Mouse (Mus musculus): ENCODE measurements around the gene 1110008L16Rik. TPM values are rescaled to one million over a fixed set of nuclear protein-coding genes. Genes with fewer than 3 reads are reported as not detected.
A peak's percentile ranks its signal among the peaks of the same experiment; 100 is the strongest.

The 1110008L16Rik gene
- polyA plus RNA-seq, 1 experiment from 2014 or later: 13.3 TPM

DNA sequence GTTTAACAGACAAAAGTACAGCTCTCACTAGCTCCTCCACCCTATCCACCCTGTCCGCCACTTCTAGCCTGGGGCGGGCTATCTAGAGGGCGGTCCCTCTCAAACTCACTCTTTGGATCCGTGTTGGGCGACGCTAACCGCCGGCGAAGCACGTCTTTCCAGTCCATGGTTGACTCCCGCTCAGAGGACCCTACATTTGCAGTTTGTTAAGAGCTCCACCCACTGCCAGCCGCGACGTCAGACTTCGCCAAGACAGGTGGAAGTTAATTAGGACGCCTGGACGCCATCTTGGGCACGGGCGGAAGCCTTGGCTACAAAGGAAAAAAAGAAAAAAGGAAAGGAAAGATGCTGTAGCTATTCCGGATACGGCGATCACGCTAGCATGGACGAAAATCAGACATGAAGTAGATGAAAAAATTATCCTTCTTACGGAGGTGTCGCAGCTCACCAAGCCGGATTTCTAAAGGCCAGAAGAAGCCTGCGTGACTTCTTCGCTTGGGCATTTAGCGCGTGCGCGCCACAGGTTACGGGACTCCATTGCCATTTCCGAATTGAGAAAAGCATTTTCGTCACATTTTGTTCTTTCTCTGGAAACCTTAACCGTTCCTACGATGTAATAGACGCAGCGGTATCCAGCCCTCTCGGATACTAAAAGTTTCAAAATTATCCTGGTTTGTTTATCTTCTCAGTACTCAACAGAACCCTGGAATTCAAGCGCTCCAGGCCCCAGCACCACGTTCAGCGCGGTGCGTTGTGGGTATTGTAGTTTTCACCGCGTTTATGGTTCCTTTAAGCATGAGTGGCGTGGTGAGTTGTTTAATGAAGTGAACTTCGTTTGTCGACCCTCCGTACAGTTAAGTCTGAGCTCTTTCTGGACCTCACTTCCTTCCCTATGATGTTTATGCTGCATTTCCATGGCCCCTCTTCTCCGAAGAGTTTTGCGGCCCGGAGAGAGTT, 3.4 kb downstream of the 1110008L16Rik start, which contains the start of gene Ppp2r3c:
Ppp2r3c (minus strand) TSS at position 514 of the 957 bp plus-strand sequence.
- WGBS: under 1% methylated on average over 55 of the region's 55 CpGs
- peaks cover 5% of the 10 kb centered on the region; the same call in 1 of the 2 replicates for H3K36me3 ChIP-seq (ENCODE audit: control insufficient read depth, insufficient read depth)
- peak within 1 kb of the TSS; percentile 65 for H3K4me3 ChIP-seq (replicated peaks; ENCODE audit: low read length)
- H3K27ac ChIP-seq (ENCODE audit: low read length): peak within 1 kb of the TSS; percentile 91
- peaks cover 39% of the 10 kb centered on the region for H3K4me1 ChIP-seq (replicated peaks; ENCODE audit: control insufficient read depth, insufficient read depth, low read length)
- H3K9me3 ChIP-seq (ENCODE audit: control insufficient read depth, low read length): peaks cover 2% of the 10 kb centered on the region; the same call in 1 of the 2 replicates
- peak; percentile 95 for ATAC-seq
- H3K9ac ChIP-seq (replicated peaks; ENCODE audit: low read depth, low read length): peak within 1 kb of the TSS; percentile 71
- H3K4me2 ChIP-seq (ENCODE audit: low read length): peak within 1 kb of the TSS; percentile 79
- no peaks in the 10 kb centered on the region for H3K27me3 ChIP-seq (replicated peaks; ENCODE audit: control insufficient read depth, insufficient read depth, low read length)

DNA sequence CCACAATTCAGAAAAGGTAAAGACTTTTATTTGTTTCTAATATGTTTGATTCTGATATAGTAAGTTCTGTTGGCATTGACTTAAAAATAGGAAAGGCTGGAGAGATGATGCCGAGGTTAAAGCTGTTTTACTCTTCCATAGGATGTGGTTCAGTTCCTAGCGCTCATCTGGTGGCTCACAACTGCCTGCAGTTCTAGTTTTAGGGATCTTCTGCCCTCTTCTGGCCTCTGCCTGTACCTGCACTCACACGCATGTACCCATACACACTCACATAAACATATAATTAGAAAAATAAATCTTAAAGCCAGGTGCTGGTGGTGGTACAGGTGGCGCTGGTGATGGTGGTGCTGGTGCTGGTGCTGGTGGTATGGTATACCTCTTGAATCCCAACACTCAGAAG, 7.0 kb downstream of the 1110008L16Rik start:
- no peaks in the 10 kb centered on the region for H3K36me3 ChIP-seq (ENCODE audit: control insufficient read depth, insufficient read depth)
- no peak overlapping the region for H3K4me3 ChIP-seq (replicated peaks; ENCODE audit: low read length)
- ATAC-seq: no peak
- H3K9me3 ChIP-seq (ENCODE audit: control insufficient read depth, low read length): peaks cover 2% of the 10 kb centered on the region; the same call in 1 of the 2 replicates
- over 99% methylated on average over 4 of the region's 4 CpGs for WGBS
- H3K27me3 ChIP-seq (replicated peaks; ENCODE audit: control insufficient read depth, insufficient read depth, low read length): no peaks in the 10 kb centered on the region
- H3K9ac ChIP-seq (replicated peaks; ENCODE audit: low read depth, low read length): no peak overlapping the region
- H3K4me2 ChIP-seq (ENCODE audit: low read length): no peak overlapping the region
- no peak overlapping the region for H3K27ac ChIP-seq (ENCODE audit: low read length)
- H3K4me1 ChIP-seq (replicated peaks; ENCODE audit: control insufficient read depth, insufficient read depth, low read length): peaks cover 20% of the 10 kb centered on the region

- Histone ChIP-seq H3K36me3 (ENCODE audit: control insufficient read depth, insufficient read depth) (no peaks in the 10 kb centered on the region), H3K9me3 (ENCODE audit: control insufficient read depth, low read length) (peaks cover 2% of the 10 kb centered on the region; the same call in 1 of the 2 replicates), H3K27ac (ENCODE audit: low read length) (peak overlapping the region; percentile 47), H3K9ac (replicated peaks; ENCODE audit: low read depth, low read length) (no peak overlapping the region), H3K4me3 (replicated peaks; ENCODE audit: low read length) (peak overlapping the region; percentile 13; the same call in 1 of the 2 replicates), H3K4me1 (replicated peaks; ENCODE audit: control insufficient read depth, insufficient read depth, low read length) (peaks cover 14% of the 10 kb centered on the region), H3K4me2 (ENCODE audit: low read length) (peak overlapping the region; percentile 28), H3K27me3 (replicated peaks; ENCODE audit: control insufficient read depth, insufficient read depth, low read length) (no peaks in the 10 kb centered on the region)
- 49% methylated on average over 6 of the region's 6 CpGs for WGBS
- peak; percentile 23; the same call in 1 of the 2 replicates for ATAC-seq
These were observed 8.2 kb downstream of the 1110008L16Rik start for GRCm38 (mm10) chr12:55307566-55307965.

- Histone ChIP-seq H3K36me3 (ENCODE audit: control insufficient read depth, insufficient read depth) (no peaks in the 10 kb centered on the region), H3K9ac (replicated peaks; ENCODE audit: low read depth, low read length) (no peak overlapping the region), H3K9me3 (ENCODE audit: control insufficient read depth, low read length) (peaks cover 2% of the 10 kb centered on the region; the same call in 1 of the 2 replicates), H3K27ac (ENCODE audit: low read length) (no peak overlapping the region), H3K4me1 (replicated peaks; ENCODE audit: control insufficient read depth, insufficient read depth, low read length) (peaks cover 10% of the 10 kb centered on the region), H3K4me3 (replicated peaks; ENCODE audit: low read length) (no peak overlapping the region), H3K4me2 (ENCODE audit: low read length) (no peak overlapping the region), H3K27me3 (replicated peaks; ENCODE audit: control insufficient read depth, insufficient read depth, low read length) (no peaks in the 10 kb centered on the region)
- WGBS: 92% methylated on average over 9 of the region's 9 CpGs
- ATAC-seq: no peak
These were observed 9.4 kb downstream of the 1110008L16Rik start for GRCm38 (mm10) chr12:55308731-55309130.

DNA sequence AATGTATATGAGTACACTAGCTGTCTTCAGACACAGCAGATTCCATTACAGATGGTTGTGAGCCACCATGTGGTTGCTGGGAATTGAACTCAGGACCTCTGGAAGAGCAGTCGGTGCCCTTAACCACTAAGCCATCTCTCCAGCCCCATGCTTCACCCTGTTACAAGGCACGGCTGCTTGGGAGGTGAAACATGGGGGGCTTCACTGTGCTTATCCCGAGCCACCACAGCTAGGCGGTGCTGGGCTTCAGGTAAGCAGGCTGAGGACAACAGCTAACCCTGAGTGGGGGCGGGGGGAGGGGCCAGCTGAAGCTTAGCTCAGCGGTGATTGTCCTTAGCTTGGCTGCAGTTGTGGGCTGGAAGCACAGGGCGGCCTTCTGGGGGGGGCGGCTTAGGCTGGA, 10.1 kb downstream of the 1110008L16Rik start:
- Histone ChIP-seq H3K36me3 (ENCODE audit: control insufficient read depth, insufficient read depth) (no peaks in the 10 kb centered on the region), H3K4me3 (replicated peaks; ENCODE audit: low read length) (no peak overlapping the region), H3K9me3 (ENCODE audit: control insufficient read depth, low read length) (peaks cover 2% of the 10 kb centered on the region; the same call in 1 of the 2 replicates), H3K4me1 (replicated peaks; ENCODE audit: control insufficient read depth, insufficient read depth, low read length) (0 out of 2 replicates have a peak, but pooled peaks cover 7% of the 10 kb centered on the region), H3K27me3 (replicated peaks; ENCODE audit: control insufficient read depth, insufficient read depth, low read length) (no peaks in the 10 kb centered on the region), H3K4me2 (ENCODE audit: low read length) (no peak overlapping the region), H3K9ac (replicated peaks; ENCODE audit: low read depth, low read length) (no peak overlapping the region), H3K27ac (ENCODE audit: low read length) (no peak overlapping the region)
- 76% methylated on average over 8 of the region's 8 CpGs for WGBS
- ATAC-seq: no peak

DNA sequence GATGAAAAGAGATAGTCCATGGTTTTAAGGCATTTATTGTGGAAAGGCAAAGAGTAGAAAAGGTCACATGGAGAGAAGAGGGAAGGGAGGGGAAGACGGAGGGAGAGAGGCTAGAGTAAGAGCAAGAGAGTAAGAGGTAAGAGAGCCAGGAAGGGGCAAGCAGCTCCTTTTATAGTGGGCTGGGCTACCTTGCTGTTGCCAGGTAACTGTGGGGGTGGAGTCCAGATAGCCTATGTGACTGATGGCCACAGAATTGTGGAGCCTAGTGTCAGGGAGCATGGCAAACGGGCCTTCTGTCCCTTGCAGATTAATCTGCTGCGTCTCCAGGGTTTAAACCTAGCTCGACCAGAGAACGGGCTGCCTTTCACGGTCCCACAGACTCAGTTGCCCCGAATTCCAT, 12.5 kb downstream of the 1110008L16Rik start:
- no peaks in the 10 kb centered on the region for H3K27me3 ChIP-seq (replicated peaks; ENCODE audit: control insufficient read depth, insufficient read depth, low read length)
- no peak overlapping the region for H3K27ac ChIP-seq (ENCODE audit: low read length)
- H3K9me3 ChIP-seq (ENCODE audit: control insufficient read depth, low read length): no peaks in the 10 kb centered on the region
- 0 out of 2 replicates have a peak, but pooled peaks cover 5% of the 10 kb centered on the region for H3K4me1 ChIP-seq (replicated peaks; ENCODE audit: control insufficient read depth, insufficient read depth, low read length)
- H3K36me3 ChIP-seq (ENCODE audit: control insufficient read depth, insufficient read depth): no peaks in the 10 kb centered on the region
- H3K9ac ChIP-seq (replicated peaks; ENCODE audit: low read depth, low read length): no peak overlapping the region
- ATAC-seq: no peak
- no peak overlapping the region for H3K4me3 ChIP-seq (replicated peaks; ENCODE audit: low read length)
- WGBS: 90% methylated on average over 7 of the region's 7 CpGs
- H3K4me2 ChIP-seq (ENCODE audit: low read length): no peak overlapping the region

DNA sequence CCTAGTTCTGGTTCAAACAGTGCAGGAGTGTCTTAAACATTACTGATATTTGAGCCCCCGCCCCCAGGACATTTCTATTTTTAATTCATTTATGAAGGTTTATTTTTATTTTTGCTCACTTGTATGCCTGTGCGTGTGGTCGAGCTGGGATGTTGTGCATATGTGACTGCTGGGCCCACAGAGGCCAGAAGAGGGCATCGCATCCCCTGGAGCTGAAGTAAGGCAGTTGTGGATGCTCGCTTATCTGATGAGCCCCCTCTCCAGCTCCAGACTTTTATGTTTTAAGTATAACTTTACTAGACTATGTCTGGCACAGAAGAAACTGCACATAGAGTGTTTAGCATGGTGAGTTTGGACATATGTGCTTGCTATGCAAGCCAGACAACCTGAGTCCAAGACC, 14.5 kb downstream of the 1110008L16Rik start:
- no peak for ATAC-seq
- Histone ChIP-seq H3K9me3 (ENCODE audit: control insufficient read depth, low read length) (no peaks in the 10 kb centered on the region), H3K27me3 (replicated peaks; ENCODE audit: control insufficient read depth, insufficient read depth, low read length) (no peaks in the 10 kb centered on the region), H3K36me3 (ENCODE audit: control insufficient read depth, insufficient read depth) (no peaks in the 10 kb centered on the region), H3K27ac (ENCODE audit: low read length) (no peak overlapping the region), H3K4me2 (ENCODE audit: low read length) (no peak overlapping the region), H3K9ac (replicated peaks; ENCODE audit: low read depth, low read length) (no peak overlapping the region), H3K4me1 (replicated peaks; ENCODE audit: control insufficient read depth, insufficient read depth, low read length) (no peaks in the 10 kb centered on the region), H3K4me3 (replicated peaks; ENCODE audit: low read length) (no peak overlapping the region)
- 88% methylated on average over 5 of the region's 5 CpGs for WGBS

DNA sequence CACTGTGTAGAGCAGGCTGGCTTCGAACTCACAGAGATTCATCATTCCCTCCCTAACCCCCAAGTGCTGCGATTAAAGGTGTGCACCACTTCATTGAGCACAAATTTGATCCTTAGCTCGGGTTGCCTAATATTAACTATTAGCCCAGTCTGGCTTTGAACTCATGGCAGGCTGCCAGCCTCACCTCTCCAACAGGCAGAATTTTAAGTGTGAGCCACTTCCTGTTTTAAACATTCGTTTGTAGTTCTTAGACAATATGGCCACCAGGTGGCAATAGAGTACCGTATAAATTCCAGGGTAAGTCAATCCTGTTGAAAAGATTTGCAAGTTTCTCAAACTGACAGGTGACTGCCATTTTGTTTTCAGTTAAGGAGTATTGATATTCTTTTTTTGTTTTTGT, 15.8 kb downstream of the 1110008L16Rik start:
- H3K4me2 ChIP-seq (ENCODE audit: low read length): no peak overlapping the region
- peak; percentile 50 for ATAC-seq
- H3K4me1 ChIP-seq (replicated peaks; ENCODE audit: control insufficient read depth, insufficient read depth, low read length): no peaks in the 10 kb centered on the region
- no peaks in the 10 kb centered on the region for H3K27me3 ChIP-seq (replicated peaks; ENCODE audit: control insufficient read depth, insufficient read depth, low read length)
- no peaks in the 10 kb centered on the region for H3K36me3 ChIP-seq (ENCODE audit: control insufficient read depth, insufficient read depth)
- no peak overlapping the region for H3K4me3 ChIP-seq (replicated peaks; ENCODE audit: low read length)
- no peak overlapping the region for H3K27ac ChIP-seq (ENCODE audit: low read length)
- H3K9ac ChIP-seq (replicated peaks; ENCODE audit: low read depth, low read length): no peak overlapping the region
- no peaks in the 10 kb centered on the region for H3K9me3 ChIP-seq (ENCODE audit: control insufficient read depth, low read length)
- 40% methylated on average over 5 of the region's 5 CpGs for WGBS

DNA sequence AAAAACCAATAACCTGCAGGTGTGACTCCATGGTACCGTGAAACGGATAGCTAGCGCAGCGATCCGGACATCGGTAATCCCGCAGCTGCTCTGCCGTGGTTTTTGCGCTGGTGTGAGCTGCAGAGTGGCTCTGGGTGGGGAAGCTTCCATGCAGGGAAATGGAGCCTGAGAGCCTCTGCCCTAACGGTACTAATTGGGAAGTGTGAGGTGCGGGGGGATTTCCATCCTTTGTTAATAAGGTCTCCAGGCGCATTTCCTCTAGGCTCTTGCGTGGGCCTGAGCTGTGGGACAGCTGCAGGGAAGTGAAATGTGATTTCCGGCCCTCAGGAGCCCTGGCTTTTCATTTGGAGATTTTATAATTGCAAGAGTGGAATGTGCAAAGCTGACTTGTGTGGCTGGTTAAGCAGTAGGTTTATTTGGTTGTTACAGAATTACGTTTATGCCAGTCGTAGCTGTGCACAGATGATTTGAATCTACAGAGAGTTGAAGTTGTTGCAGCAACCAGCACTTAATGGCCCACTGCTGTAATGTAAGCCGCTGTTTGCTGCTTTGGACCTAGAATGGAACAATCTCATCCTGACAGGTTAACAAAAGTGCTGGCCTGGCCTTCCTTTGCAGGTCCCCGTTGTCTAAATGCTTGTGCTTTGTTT, 22.4 kb downstream of the 1110008L16Rik start:
- no peak for ATAC-seq
- Histone ChIP-seq H3K9ac (replicated peaks; ENCODE audit: low read depth, low read length) (no peak overlapping the region), H3K4me2 (ENCODE audit: low read length) (no peak overlapping the region), H3K4me1 (replicated peaks; ENCODE audit: control insufficient read depth, insufficient read depth, low read length) (no peaks in the 10 kb centered on the region), H3K27ac (ENCODE audit: low read length) (no peak overlapping the region), H3K27me3 (replicated peaks; ENCODE audit: control insufficient read depth, insufficient read depth, low read length) (no peaks in the 10 kb centered on the region), H3K4me3 (replicated peaks; ENCODE audit: low read length) (no peak overlapping the region), H3K9me3 (ENCODE audit: control insufficient read depth, low read length) (no peaks in the 10 kb centered on the region), H3K36me3 (ENCODE audit: control insufficient read depth, insufficient read depth) (no peaks in the 10 kb centered on the region)
- WGBS: 73% methylated on average over 18 of the region's 18 CpGs

All from forebrain, embryonic 16.5 days (tissue).